Mouse (Mus musculus) myocyte (in vitro differentiated cells): ENCODE data around the gene March7.

ENCODE experiments used
- CEBPB ChIP-seq: IDR thresholded peaks from 2 replicates; pipeline ENCODE4 v1.6.1; 2011; ENCODE audit warnings: mild to moderate bottlenecking, moderate library complexity; ENCODE audit not compliant: poor library complexity, insufficient read depth, severe bottlenecking
- E2F4 ChIP-seq: IDR thresholded peaks from one replicate; pipeline ENCODE4 v1.6.1; 2011; ENCODE audit warnings: mild to moderate bottlenecking, control low read depth, moderate library complexity; ENCODE audit not compliant: insufficient read depth
- POLR2A ChIP-seq: IDR thresholded peaks from one replicate; pipeline ENCODE4 v1.6.1; 2011; ENCODE audit warnings: low read depth, mild to moderate bottlenecking, control low read depth, moderate library complexity; ENCODE audit not compliant: insufficient read length
- POLR2AphosphoS2 ChIP-seq: IDR thresholded peaks from one replicate; pipeline ENCODE4 v1.6.1; 2011; ENCODE audit warnings: low read depth, control low read depth; ENCODE audit not compliant: insufficient read length
- USF1 ChIP-seq: IDR thresholded peaks from one replicate; pipeline ENCODE4 v1.6.1; 2011; ENCODE audit warnings: low read depth, mild to moderate bottlenecking, control low read depth, moderate library complexity

- TF ChIP-seq POLR2A (no peak), POLR2AphosphoS2 (no peak), USF1 (no peak), CEBPB (no peak), E2F4 (no peak)
These were observed 33.6 kb upstream of the March7 start for GRCm38 (mm10) chr2:60176087-60176486.
